Mouse (Mus musculus) CD8-positive naive resting alpha-beta T cell, adult 2 months (primary cell): Measurements from ENCODE around the gene Duox1.
"Not testable (repeated sequence)": the region's sequence is repeated elsewhere in the genome, so short reads cannot be mapped to it uniquely, and the experiment has no call there.

ENCODE experiments used
- DNase-seq, 2 experiments: peaks; one replicate each; pipeline ENCODE4 v3.0.0; 2022; ENCODE audit warnings: low read depth in 2 of 2, low spot score in 2 of 2

The Duox1 gene

GRCm38 (mm10) chr2:122311561-122311960 lies 3.9 kb upstream of the Duox1 start:
- no peak for DNase-seq

GRCm38 (mm10) chr2:122312722-122313417 lies 2.6 kb upstream of the Duox1 start:
- peak; percentile 56 to 65 for DNase-seq

GRCm38 (mm10) chr2:122313536-122313935 lies 1.9 kb upstream of the Duox1 start, which contains the start of gene Duoxa1:
Duoxa1 (minus strand) TSS chr2:122313730.
- no peak for DNase-seq

- no peak for DNase-seq
Measured at GRCm38 (mm10) chr2:122317384-122317783, 1.9 kb downstream of the Duox1 start.

GRCm38 (mm10) chr2:122323960-122324359 lies 8.5 kb downstream of the Duox1 start:
- no peak for DNase-seq

- no peak for DNase-seq
Measured at GRCm38 (mm10) chr2:122324586-122324985, 9.1 kb downstream of the Duox1 start.

- no peak for DNase-seq
Measured at GRCm38 (mm10) chr2:122325361-122325760, 9.9 kb downstream of the Duox1 start.

GRCm38 (mm10) chr2:122327986-122328385 lies 12.5 kb downstream of the Duox1 start:
- no peak for DNase-seq

GRCm38 (mm10) chr2:122330317-122330716 lies 14.8 kb downstream of the Duox1 start:
- not testable (repeated sequence) for DNase-seq

GRCm38 (mm10) chr2:122332222-122332621 lies 16.8 kb downstream of the Duox1 start:
- DNase-seq: no peak

GRCm38 (mm10) chr2:122334170-122334569 lies 18.7 kb downstream of the Duox1 start:
- no peak for DNase-seq

- DNase-seq: no peak
Measured at GRCm38 (mm10) chr2:122337291-122337690, 21.8 kb downstream of the Duox1 start.

GRCm38 (mm10) chr2:122345106-122345893 lies 29.8 kb downstream of the Duox1 start:
- no peak for DNase-seq

- not testable (repeated sequence) for DNase-seq
Measured at GRCm38 (mm10) chr2:122346164-122346563, 30.7 kb downstream of the Duox1 start.

GRCm38 (mm10) chr2:122347257-122347656 lies 31.8 kb downstream of the Duox1 start:
- DNase-seq: no peak

GRCm38 (mm10) chr2:122348531-122349131 lies 33.2 kb downstream of the Duox1 start:
- peak; percentile 76 to 82 for DNase-seq

- DNase-seq: peak in 1 of 2 experiments; percentile 11
Measured at GRCm38 (mm10) chr2:122349136-122349785, 33.8 kb downstream of the Duox1 start.

- no peak for DNase-seq
Measured at GRCm38 (mm10) chr2:122351156-122351930, 35.9 kb downstream of the Duox1 start.

GRCm38 (mm10) chr2:122351931-122352329 lies 36.5 kb downstream of the Duox1 start:
- no peak for DNase-seq

GRCm38 (mm10) chr2:122352992-122353391 lies 37.5 kb downstream of the Duox1 start:
- DNase-seq: no peak

GRCm38 (mm10) chr2:122353765-122354164 lies 38.3 kb downstream of the Duox1 start:
- no peak for DNase-seq
